Mouse (Mus musculus) MEL (cell line): ENCODE results near the gene Fkbp6. TPM values are rescaled to one million over a fixed set of nuclear protein-coding genes. Genes with fewer than 3 reads are reported as not detected.

Experiments used
- DNase-seq: peaks from one replicate; pipeline ENCODE4 v3.0.0; 2011; ENCODE audit warnings: low read depth, low spot score
- H3K27ac ChIP-seq: 2 replicates; pipeline ENCODE4 v1.5.1; 2012; ENCODE audit warnings: low read depth, mild to moderate bottlenecking, control low read depth, low read length, moderate library complexity; ENCODE audit not compliant: control insufficient read depth
- H3K27me3 ChIP-seq, 2 experiments: fragments of 150-350 bp in 1 of 2; sonication (generic) in 1 of 2; 2 replicates each; pipeline ENCODE4 v1.6.1; 2012; ENCODE audit warnings: low read length in 2 of 2, mild to moderate bottlenecking in 2 of 2, improper control_type of control experiment in 1 of 2, moderate library complexity in 1 of 2; ENCODE audit not compliant: insufficient read depth in 2 of 2, control insufficient read depth in 1 of 2
- H3K36me3 ChIP-seq, 2 experiments: 2 replicates each; pipeline ENCODE4 v1.6.1; 2012 to 2014; ENCODE audit warnings: low read length in 2 of 2, improper control_type of control experiment in 1 of 2, inconsistent platforms in 1 of 2, mild to moderate bottlenecking in 1 of 2; ENCODE audit not compliant: insufficient read depth in 2 of 2, control insufficient read depth in 1 of 2
- H3K4me1 ChIP-seq, 2 experiments: fragments of 150-350 bp in 1 of 2; sonication (generic) in 1 of 2; 2 replicates each; pipeline ENCODE4 v1.6.1; 2012; ENCODE audit warnings: low read length in 2 of 2, improper control_type of control experiment in 1 of 2, mild to moderate bottlenecking in 1 of 2; ENCODE audit not compliant: insufficient read depth in 2 of 2, control insufficient read depth in 1 of 2
- H3K4me3 ChIP-seq, 2 experiments: fragments of 150-350 bp in 1 of 2; sonication (generic) in 1 of 2; 2 replicates each; pipeline ENCODE4 v1.5.1; 2012; ENCODE audit warnings: low read depth in 2 of 2, low read length in 2 of 2, mild to moderate bottlenecking in 2 of 2, moderate library complexity in 2 of 2, control low read depth in 1 of 2, improper control_type of control experiment in 1 of 2; ENCODE audit not compliant: control insufficient read depth in 1 of 2, insufficient read depth in 1 of 2
- H3K79me2 ChIP-seq: 2 replicates; pipeline ENCODE4 v1.6.1; 2012; ENCODE audit warnings: mild to moderate bottlenecking, low read length, moderate library complexity; ENCODE audit not compliant: control insufficient read depth, poor library complexity, insufficient read depth
- H3K9ac ChIP-seq: 2 replicates; pipeline ENCODE4 v1.6.1; 2012; ENCODE audit warnings: low read depth, mild to moderate bottlenecking, control low read depth, low read length, moderate library complexity; ENCODE audit not compliant: control insufficient read depth, poor library complexity, severe bottlenecking
- H3K9me3 ChIP-seq: fragments of 150-350 bp; sonication (generic); replicated peaks from 2 replicates; pipeline ENCODE4 v1.6.1; 2012; ENCODE audit warnings: mild to moderate bottlenecking, low read length, improper control_type of control experiment, moderate library complexity; ENCODE audit not compliant: insufficient read depth
- CTCF ChIP-seq, 3 experiments: IDR thresholded peaks in 2 of 3; conservative IDR thresholded peaks in 1 of 3; 2 replicates each; pipeline ENCODE4 v1.5.1; 2011 to 2012; ENCODE audit warnings: low read length in 3 of 3, low read depth in 2 of 3, mild to moderate bottlenecking in 2 of 3, improper control_type of control experiment in 1 of 3, inconsistent platforms in 1 of 3, mixed read lengths in 1 of 3, moderate library complexity in 1 of 3; ENCODE audit not compliant: control insufficient read depth in 1 of 3, insufficient read depth in 1 of 3, poor library complexity in 1 of 3, severe bottlenecking in 1 of 3
- E2F4 ChIP-seq: IDR thresholded peaks from 2 replicates; pipeline ENCODE4 v1.6.1; 2011; ENCODE audit warnings: low read depth, low read length, improper control_type of control experiment, borderline replicate concordance
- GABPA ChIP-seq: IDR thresholded peaks from 2 replicates; pipeline ENCODE4 v1.6.1; 2012; ENCODE audit warnings: low read depth, mild to moderate bottlenecking, inconsistent platforms, low read length, improper control_type of control experiment, moderate library complexity
- HCFC1 ChIP-seq: IDR thresholded peaks from 2 replicates; pipeline ENCODE4 v1.6.1; 2012; ENCODE audit warnings: low read depth, mild to moderate bottlenecking, inconsistent platforms, low read length, improper control_type of control experiment, moderate library complexity
- JUND ChIP-seq: IDR thresholded peaks from 2 replicates; pipeline ENCODE4 v1.6.1; 2011; ENCODE audit warnings: low read depth, mild to moderate bottlenecking, improper control_type of control experiment, low read length
- KAT2A ChIP-seq: conservative IDR thresholded peaks from 2 replicates; pipeline ENCODE4 v1.6.1; 2012; ENCODE audit warnings: low read depth, low read length, improper control_type of control experiment, inconsistent platforms
- MAFK ChIP-seq: IDR thresholded peaks from 2 replicates; pipeline ENCODE4 v1.6.1; 2011; ENCODE audit warnings: low read depth, mild to moderate bottlenecking, low read length, improper control_type of control experiment, borderline replicate concordance
- MAX ChIP-seq: IDR thresholded peaks from 2 replicates; pipeline ENCODE4 v1.6.1; 2011; ENCODE audit warnings: low read length, improper control_type of control experiment
- MAZ ChIP-seq: IDR thresholded peaks from 2 replicates; pipeline ENCODE4 v1.6.1; 2012; ENCODE audit warnings: low read depth, mild to moderate bottlenecking, inconsistent platforms, low read length, improper control_type of control experiment
- MXI1 ChIP-seq: IDR thresholded peaks from 2 replicates; pipeline ENCODE4 v1.6.1; 2011; ENCODE audit warnings: mild to moderate bottlenecking, low read depth, low read length, improper control_type of control experiment
- MYB ChIP-seq: IDR thresholded peaks from 2 replicates; pipeline ENCODE4 v1.6.1; 2011; ENCODE audit warnings: mild to moderate bottlenecking, low read depth, low read length, improper control_type of control experiment
- MYC ChIP-seq: IDR thresholded peaks from 2 replicates; pipeline ENCODE4 v1.6.1; 2011; ENCODE audit warnings: low read depth, mild to moderate bottlenecking, low read length, improper control_type of control experiment, moderate library complexity
- RAD21 ChIP-seq: IDR thresholded peaks from 2 replicates; pipeline ENCODE4 v1.6.1; 2011; ENCODE audit warnings: mild to moderate bottlenecking, low read depth, low read length, improper control_type of control experiment
- SIN3A ChIP-seq: IDR thresholded peaks from 2 replicates; pipeline ENCODE4 v1.6.1; 2012; ENCODE audit warnings: low read length, improper control_type of control experiment, inconsistent platforms
- SMC3 ChIP-seq: IDR thresholded peaks from 2 replicates; pipeline ENCODE4 v1.6.1; 2011; ENCODE audit warnings: low read depth, low read length, improper control_type of control experiment
- TAL1 ChIP-seq: IDR thresholded peaks from 2 replicates; pipeline ENCODE4 v1.6.1; 2012; ENCODE audit warnings: mild to moderate bottlenecking, inconsistent platforms, low read length, moderate library complexity, mixed read lengths
- TCF12 ChIP-seq: IDR thresholded peaks from 2 replicates; pipeline ENCODE4 v1.6.1; 2014; ENCODE audit warnings: low read depth, mild to moderate bottlenecking, inconsistent platforms, low read length, improper control_type of control experiment, moderate library complexity
- USF2 ChIP-seq, 2 experiments: IDR thresholded peaks; 2 replicates each; pipeline ENCODE4 v1.6.1; 2011 to 2012; ENCODE audit warnings: improper control_type of control experiment in 2 of 2, low read length in 2 of 2, borderline replicate concordance in 1 of 2, inconsistent platforms in 1 of 2, low read depth in 1 of 2, mild to moderate bottlenecking in 1 of 2; ENCODE audit not compliant: insufficient read depth in 1 of 2
- ZC3H11A ChIP-seq: IDR thresholded peaks from 2 replicates; pipeline ENCODE4 v1.6.1; 2012; ENCODE audit warnings: low read depth, mild to moderate bottlenecking, inconsistent platforms, low read length, improper control_type of control experiment
- ZKSCAN1 ChIP-seq: IDR thresholded peaks from 2 replicates; pipeline ENCODE4 v1.6.1; 2012; ENCODE audit warnings: low read depth, mild to moderate bottlenecking, inconsistent platforms, low read length, improper control_type of control experiment, moderate library complexity
- ZMIZ1 ChIP-seq: IDR thresholded peaks from 2 replicates; pipeline ENCODE4 v1.6.1; 2012; ENCODE audit warnings: low read depth, mild to moderate bottlenecking, inconsistent platforms, low read length, improper control_type of control experiment, moderate library complexity
- ZNF384 ChIP-seq: IDR thresholded peaks from 2 replicates; pipeline ENCODE4 v1.6.1; 2012; ENCODE audit warnings: low read depth, mild to moderate bottlenecking, inconsistent platforms, low read length, improper control_type of control experiment
- polyA plus RNA-seq, 2 experiments: library from polyadenylated mRNA; stranded (reverse) in 1 of 2; unstranded in 1 of 2; fragments of >175 nt in 1 of 2; fragments of >200 nt in 1 of 2; gene quantifications; 2 replicates each; pipeline versions ENCODE4 v1.2.1 to v1.2.4; 2012; ENCODE audit warnings: low replicate concordance in 2 of 2, low read depth in 1 of 2; ENCODE audit not compliant: insufficient read length in 2 of 2, insufficient read depth in 1 of 2, missing spikeins in 1 of 2
- total RNA-seq: library from RNA; depleted of rRNA; stranded (reverse); fragments of 300-350 nt; gene quantifications from 2 replicates; pipeline ENCODE4 v1.2.3, GENCODE M21; 2012

Fkbp6 gene
- total and polyA plus RNA-seq, 3 experiments = 0.10 to 0.19 TPM; not detected in 1

DNA sequence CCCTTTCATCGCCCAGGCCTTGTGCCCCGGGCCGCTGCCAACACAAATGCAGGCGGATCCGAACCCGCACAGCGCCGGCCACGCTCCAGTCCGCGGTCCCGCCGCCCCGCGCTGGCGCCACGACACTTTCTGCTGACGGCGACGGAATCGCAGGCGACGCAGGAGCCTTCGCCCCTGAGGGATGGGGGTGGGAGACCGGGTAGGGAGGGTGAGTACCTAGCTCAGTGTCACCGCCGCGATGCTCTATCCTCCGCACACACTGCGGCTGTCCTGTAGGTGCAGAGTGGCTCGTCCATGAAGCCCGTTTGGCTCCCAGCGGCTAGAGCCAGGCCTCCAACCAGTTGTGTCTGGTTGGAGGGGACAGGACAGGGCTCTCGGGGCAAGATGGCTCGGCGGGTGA lies 73.2 kb downstream of the Fkbp6 start:
- no peak for TF ChIP-seq MAFK
- no peak for TF ChIP-seq SIN3A
- TF ChIP-seq ZMIZ1 = no peak
- TF ChIP-seq TCF12 = no peak
- no peak for TF ChIP-seq JUND
- TF ChIP-seq KAT2A = no peak
- TF ChIP-seq TAL1 = no peak
- no peak for TF ChIP-seq E2F4
- TF ChIP-seq MXI1 = no peak
- no peak for TF ChIP-seq CTCF (IDR thresholded peaks at IDR 0.05 in 2 of 3, conservative IDR thresholded peaks at IDR 0.05 in 1 of 3; ENCODE audit: control insufficient read depth in 1 of 3, insufficient read depth in 1 of 3, low read depth in 2 of 3, low read length in 3 of 3, poor library complexity in 1 of 3, severe bottlenecking in 1 of 3)
- no peak for TF ChIP-seq ZKSCAN1
- no peak for TF ChIP-seq RAD21
- no peak for TF ChIP-seq SMC3
- no peak for TF ChIP-seq USF2 (IDR thresholded peaks at IDR 0.05; ENCODE audit: borderline replicate concordance in 1 of 2, insufficient read depth in 1 of 2, low read depth in 1 of 2, low read length in 2 of 2)
- TF ChIP-seq ZNF384 = no peak
- TF ChIP-seq MAX = no peak
- TF ChIP-seq ZC3H11A = no peak
- H3K4me3 ChIP-seq = no peak overlapping the region
- no peak overlapping the region for H3K9ac ChIP-seq

GRCm38 (mm10) chr5:135274663-135275396 lies 75.0 kb downstream of the Fkbp6 start:
- no peak overlapping the region for H3K9ac ChIP-seq
- DNase-seq = no peak
- no peaks in the 10 kb centered on the region for H3K9me3 ChIP-seq
- H3K4me1 ChIP-seq = no peaks in the 10 kb centered on the region
- H3K27me3 ChIP-seq = peaks cover 0 to 4% of the 10 kb centered on the region in 2 experiments; a peak in 1 of 4 replicates
- no peak overlapping the region for H3K27ac ChIP-seq
- TF ChIP-seq ZNF384 = no peak
- TF ChIP-seq SMC3 = no peak
- no peak for TF ChIP-seq SIN3A
- TF ChIP-seq GABPA = no peak
- TF ChIP-seq MYC = no peak
- no peak for TF ChIP-seq KAT2A
- no peak for TF ChIP-seq ZKSCAN1
- no peak for TF ChIP-seq HCFC1
- no peak for TF ChIP-seq MYB
- TF ChIP-seq E2F4 = no peak
- no peak for TF ChIP-seq MAZ
- no peak for TF ChIP-seq MAFK
- TF ChIP-seq USF2 (IDR thresholded peaks at IDR 0.05; ENCODE audit: borderline replicate concordance in 1 of 2, insufficient read depth in 1 of 2, low read depth in 1 of 2, low read length in 2 of 2) = no peak
- TF ChIP-seq RAD21 = no peak
- no peak for TF ChIP-seq ZC3H11A
- TF ChIP-seq MXI1 = no peak
- no peaks in the 10 kb centered on the region for H3K79me2 ChIP-seq
- H3K4me3 ChIP-seq = no peak overlapping the region
- no peaks in the 10 kb centered on the region for H3K36me3 ChIP-seq

More for the DNA sequence above, 73.2 kb downstream of the Fkbp6 start:
- Histone ChIP-seq H3K27me3 (peaks cover 0 to 4% of the 10 kb centered on the region in 2 experiments; a peak in 1 of 4 replicates), H3K27ac (no peak overlapping the region), H3K9me3 (no peaks in the 10 kb centered on the region), H3K4me1 (no peaks in the 10 kb centered on the region), H3K36me3 (no peaks in the 10 kb centered on the region), H3K79me2 (no peaks in the 10 kb centered on the region)
- DNase-seq = no peak
